7 mouse cellular contexts compared by ENCODE assay signal in the genomic region with DNA sequence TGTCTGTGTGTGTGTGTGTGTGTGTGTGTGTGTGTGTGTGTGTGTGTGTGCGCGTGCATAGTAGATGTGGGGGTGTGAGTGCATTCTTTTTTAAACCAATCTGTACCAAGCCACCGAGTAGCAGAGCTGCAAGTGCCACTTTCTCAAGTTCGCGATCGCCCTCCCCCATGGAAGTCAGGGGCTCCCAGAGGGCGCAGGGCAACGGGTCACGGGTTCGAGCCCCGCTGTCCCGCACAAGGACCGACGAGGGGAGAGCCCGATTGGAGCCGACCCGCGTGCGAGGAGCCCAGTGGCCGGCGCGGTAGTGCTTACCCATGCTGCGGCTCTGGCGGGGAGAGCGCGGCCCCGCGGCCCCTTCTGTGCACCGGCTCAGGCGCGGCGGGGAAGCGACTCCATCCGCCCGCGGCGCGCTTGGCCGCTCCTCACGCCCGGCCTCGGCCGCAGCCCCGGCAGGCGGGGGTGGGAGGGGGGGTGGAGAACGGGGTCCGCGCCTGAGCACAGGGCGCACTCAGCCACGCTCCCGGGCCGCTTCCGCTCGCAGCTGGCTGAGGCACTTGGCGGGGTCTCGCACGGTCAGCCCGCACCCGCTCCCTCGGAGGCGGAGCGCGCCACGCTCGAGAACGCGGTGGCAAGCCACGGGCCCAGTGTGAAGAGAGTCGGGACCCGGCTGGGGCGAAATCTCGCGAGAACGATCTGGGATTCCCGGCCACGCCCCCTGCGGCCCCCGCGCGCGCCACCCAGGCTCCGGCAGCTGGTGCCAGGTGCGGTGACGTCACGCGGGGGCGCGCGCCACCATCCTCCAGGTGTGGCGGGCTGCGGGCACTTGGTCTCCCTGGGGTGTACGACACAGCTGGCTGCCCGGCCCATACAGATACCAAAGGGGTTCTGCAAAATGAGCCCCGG. TPM values are rescaled to one million over a fixed set of nuclear protein-coding genes. Genes with fewer than 3 reads are reported as not detected.
DNase-seq lines count a peak whose midpoint lies in the region; ATAC-seq lines count a peak whose summit lies in the region.

A gene (minus strand): TSS at position 665 of the 903 bp plus-strand sequence.

- peak within 1 kb of the TSS; percentile 96 for H3K27ac ChIP-seq in embryonic facial prominence, embryonic 12.5 days
- peak within 1 kb of the TSS; percentile 94 for H3K27ac ChIP-seq in limb, embryonic 13.5 days
- H3K27ac ChIP-seq in midbrain, embryonic 16.5 days (ENCODE audit: low read length) = peak within 1 kb of the TSS; percentile 93

- H3K4me1 ChIP-seq in embryonic facial prominence, embryonic 12.5 days = peaks cover 8% of the 10 kb centered on the region; the same call in 1 of the 2 replicates
- peaks cover 21% of the 10 kb centered on the region for H3K4me1 ChIP-seq in limb, embryonic 13.5 days
- peaks cover 10% of the 10 kb centered on the region for H3K4me1 ChIP-seq in midbrain, embryonic 16.5 days (ENCODE audit: control insufficient read depth, insufficient read depth, low read length)

- H3K36me3 ChIP-seq in embryonic facial prominence, embryonic 12.5 days = no peaks in the 10 kb centered on the region
- H3K36me3 ChIP-seq in limb, embryonic 13.5 days = no peaks in the 10 kb centered on the region
- H3K36me3 ChIP-seq in midbrain, embryonic 16.5 days (ENCODE audit: control insufficient read depth, insufficient read depth, low read length) = no peaks in the 10 kb centered on the region

- peak within 1 kb of the TSS; percentile 76 for H3K4me2 ChIP-seq in embryonic facial prominence, embryonic 12.5 days (replicated peaks)
- peak within 1 kb of the TSS; percentile 80 for H3K4me2 ChIP-seq in limb, embryonic 13.5 days (replicated peaks)
- H3K4me2 ChIP-seq in midbrain, embryonic 16.5 days (ENCODE audit: low read length) = peak within 1 kb of the TSS; percentile 71

- H3K9ac ChIP-seq in embryonic facial prominence, embryonic 12.5 days = peak within 1 kb of the TSS; percentile 85
- H3K9ac ChIP-seq in limb, embryonic 13.5 days = peak within 1 kb of the TSS; percentile 94
- peak within 1 kb of the TSS; percentile 97 for H3K9ac ChIP-seq in midbrain, embryonic 16.5 days (ENCODE audit: low read depth, low read length)

- peak; percentile 98 for DNase-seq in adrenal gland, postnatal 25 days
- DNase-seq in heart, adult 18-20 months = peak; percentile 97 to 98
- peak; percentile 96 to 97 for DNase-seq in kidney, adult 8-10 months
- peak; percentile 97 to 98 for DNase-seq in spleen, postnatal 10 days (ENCODE audit: low spot score in 2 of 2)

- no peaks in the 10 kb centered on the region for H3K9me3 ChIP-seq in embryonic facial prominence, embryonic 12.5 days
- no peaks in the 10 kb centered on the region for H3K9me3 ChIP-seq in limb, embryonic 13.5 days
- no peaks in the 10 kb centered on the region for H3K9me3 ChIP-seq in midbrain, embryonic 16.5 days (replicated peaks; ENCODE audit: control insufficient read depth, low read length, poor library complexity, severe bottlenecking)

- H3K4me3 ChIP-seq in embryonic facial prominence, embryonic 12.5 days = peak within 1 kb of the TSS; percentile 78
- H3K4me3 ChIP-seq in limb, embryonic 13.5 days = peak within 1 kb of the TSS; percentile 87
- H3K4me3 ChIP-seq in midbrain, embryonic 16.5 days (ENCODE audit: low read depth, low read length) = peak within 1 kb of the TSS; percentile 93

- WGBS in embryonic facial prominence, embryonic 12.5 days = under 1% methylated on average over 89 of the region's 94 CpGs
- WGBS in limb, embryonic 13.5 days = under 1% methylated on average over 80 of the region's 94 CpGs
- WGBS in midbrain, embryonic 16.5 days = under 1% methylated on average over 85 of the region's 94 CpGs

- peak; percentile 94 for ATAC-seq in embryonic facial prominence, embryonic 12.5 days (ENCODE audit: insufficient number of reproducible peaks, insufficient read depth, low FRiP score, low TSS enrichment)
- peak; percentile 96 for ATAC-seq in limb, embryonic 13.5 days (ENCODE audit: low FRiP score, low read depth)
- peak; percentile 97 for ATAC-seq in midbrain, embryonic 16.5 days

- H3K27me3 ChIP-seq in embryonic facial prominence, embryonic 12.5 days = no peaks in the 10 kb centered on the region
- H3K27me3 ChIP-seq in limb, embryonic 13.5 days = no peaks in the 10 kb centered on the region
- H3K27me3 ChIP-seq in midbrain, embryonic 16.5 days (ENCODE audit: control insufficient read depth, insufficient read depth, low read depth, low read length) = no peaks in the 10 kb centered on the region

RNA-seq across cellular contexts. Expression of the gene that starts here (rescaled TPM):
- 65.4 and 79.9 TPM in 2 replicates for total RNA-seq in adrenal gland, postnatal 25 days (2021)
- polyA plus RNA-seq in embryonic facial prominence, embryonic 12.5 days (2016; fragmentation: Nextera tagmentation; extraction: Ambion mirVana) = 20.8 and 22.4 TPM in 2 replicates
- 10 to 100 TPM; 16.3 to 20.1 TPM for total RNA-seq in heart, adult 18-20 months (2021)
- 17.9 and 18.5 TPM in 2 replicates for polyA plus RNA-seq in limb, embryonic 13.5 days (2015; fragmentation: Nextera tagmentation; extraction: Ambion mirVana)
- polyA plus RNA-seq in midbrain, embryonic 16.5 days (2015; fragmentation: Nextera tagmentation; extraction: Ambion mirVana) = 6.5 and 8.3 TPM in 2 replicates

Comparison
In these comparisons a context has a peak if more than half of its experiments do, and no peak if none do; other contexts are left out.
1. Peak in every context shown above with its lines: DNase-seq, ATAC-seq, H3K4me3 ChIP-seq and H3K27ac ChIP-seq.